Mouse (Mus musculus): ENCODE measurements around the gene Gm14190. TPM values are rescaled to one million over a fixed set of nuclear protein-coding genes. Genes with fewer than 3 reads are reported as not detected.
"Not testable (repeated sequence)": the region's sequence is repeated elsewhere in the genome, so short reads cannot be mapped to it uniquely, and the experiment has no call there.

Gene Gm14190
- polyA plus RNA-seq, 1 experiment: not detected

DNA sequence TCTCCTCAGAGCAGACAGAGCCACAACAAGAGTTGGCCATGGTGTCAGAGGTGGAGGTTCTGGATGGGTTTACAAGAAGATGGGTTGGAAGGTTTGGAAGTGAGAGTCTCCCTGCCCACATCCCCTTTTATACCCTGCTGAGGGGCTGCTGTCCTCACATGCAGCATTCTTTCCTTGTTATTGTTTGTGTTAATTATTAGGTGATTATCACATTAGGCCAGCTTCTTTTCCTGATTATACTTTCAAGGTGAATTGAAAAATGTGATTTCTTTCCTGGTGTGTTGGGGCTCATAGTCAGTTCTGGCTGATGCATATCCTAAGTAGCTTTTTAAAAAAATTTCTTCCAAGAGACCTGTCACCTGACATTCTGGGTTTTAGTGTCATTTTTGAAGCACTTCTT, 24.7 kb downstream of the Gm14190 start, which contains the start of gene Krtap4-6:
Krtap4-6 (minus strand) TSS at position 101 of the 400 bp plus-strand sequence.
- Histone ChIP-seq H3K9ac (ENCODE audit: low read depth, poor library complexity, severe bottlenecking) (no peak within 1 kb of the TSS), H3K4me1 (ENCODE audit: control insufficient read depth, insufficient read depth, low read length) (no peaks in the 10 kb centered on the region), H3K27ac (ENCODE audit: insufficient read depth, low read length) (no peak within 1 kb of the TSS), H3K9me3 (replicated peaks; ENCODE audit: control insufficient read depth, insufficient read depth, low read length, poor library complexity, severe bottlenecking) (no peaks in the 10 kb centered on the region), H3K36me3 (ENCODE audit: control insufficient read depth, insufficient read depth, low read length, poor library complexity, severe bottlenecking) (no peaks in the 10 kb centered on the region), H3K27me3 (ENCODE audit: control insufficient read depth, insufficient read depth, low read length, poor library complexity, severe bottlenecking) (no peaks in the 10 kb centered on the region; the same call in 1 of the 2 replicates), H3K4me3 (ENCODE audit: low read depth, low read length) (no peak within 1 kb of the TSS)
- TF ChIP-seq POLR2A (IDR thresholded peaks at IDR 0.05; ENCODE audit: insufficient read depth, low read length) (no peak), EP300 (IDR thresholded peaks at IDR 0.05; ENCODE audit: insufficient read depth, low read depth, low read length) (no peak), CTCF (IDR thresholded peaks at IDR 0.05; ENCODE audit: low read depth, low read length) (no peak)

DNA sequence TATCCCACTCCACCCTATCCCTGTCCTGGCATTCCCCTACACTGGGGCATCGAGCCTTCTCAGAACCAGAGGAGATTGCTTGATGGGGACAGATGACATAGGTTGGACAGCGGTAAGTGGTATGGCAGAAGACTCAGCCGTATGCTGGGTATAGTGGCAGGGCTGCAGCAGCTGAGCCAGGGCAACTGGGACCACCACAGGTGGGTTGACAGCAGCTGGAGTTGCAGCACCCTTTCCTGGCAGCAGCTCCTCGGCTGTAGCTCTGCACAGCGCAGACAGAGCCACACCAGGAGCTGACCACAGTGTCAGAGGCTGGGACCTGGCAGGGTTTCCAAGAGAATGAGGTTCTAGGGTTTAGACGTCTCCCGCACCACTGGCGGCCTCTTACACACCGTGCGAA, 27.7 kb downstream of the Gm14190 start:
- Histone ChIP-seq H3K27me3 (ENCODE audit: control insufficient read depth, insufficient read depth, low read length, poor library complexity, severe bottlenecking) (no peaks in the 10 kb centered on the region; the same call in 1 of the 2 replicates), H3K36me3 (ENCODE audit: control insufficient read depth, insufficient read depth, low read length, poor library complexity, severe bottlenecking) (no peaks in the 10 kb centered on the region), H3K9me3 (replicated peaks; ENCODE audit: control insufficient read depth, insufficient read depth, low read length, poor library complexity, severe bottlenecking) (no peaks in the 10 kb centered on the region), H3K4me1 (ENCODE audit: control insufficient read depth, insufficient read depth, low read length) (no peaks in the 10 kb centered on the region), H3K9ac (ENCODE audit: low read depth, poor library complexity, severe bottlenecking) (no peak overlapping the region), H3K4me3 (ENCODE audit: low read depth, low read length) (no peak overlapping the region), H3K27ac (ENCODE audit: insufficient read depth, low read length) (no peak overlapping the region)
- TF ChIP-seq EP300 (IDR thresholded peaks at IDR 0.05; ENCODE audit: insufficient read depth, low read depth, low read length) (no peak), POLR2A (IDR thresholded peaks at IDR 0.05; ENCODE audit: insufficient read depth, low read length) (no peak), CTCF (IDR thresholded peaks at IDR 0.05; ENCODE audit: low read depth, low read length) (no peak)

- no peak for TF ChIP-seq POLR2A (IDR thresholded peaks at IDR 0.05; ENCODE audit: insufficient read depth, low read length)
- TF ChIP-seq EP300 (IDR thresholded peaks at IDR 0.05; ENCODE audit: insufficient read depth, low read depth, low read length): no peak
- no peak for TF ChIP-seq CTCF (IDR thresholded peaks at IDR 0.05; ENCODE audit: low read depth, low read length)
- Histone ChIP-seq H3K27me3 (ENCODE audit: control insufficient read depth, insufficient read depth, low read length, poor library complexity, severe bottlenecking) (no peaks in the 10 kb centered on the region), H3K36me3 (ENCODE audit: control insufficient read depth, insufficient read depth, low read length, poor library complexity, severe bottlenecking) (no peaks in the 10 kb centered on the region), H3K9me3 (replicated peaks; ENCODE audit: control insufficient read depth, insufficient read depth, low read length, poor library complexity, severe bottlenecking) (no peaks in the 10 kb centered on the region), H3K4me1 (ENCODE audit: control insufficient read depth, insufficient read depth, low read length) (peaks cover 2% of the 10 kb centered on the region), H3K9ac (ENCODE audit: low read depth, poor library complexity, severe bottlenecking) (no peak overlapping the region), H3K4me3 (ENCODE audit: low read depth, low read length) (no peak overlapping the region), H3K27ac (ENCODE audit: insufficient read depth, low read length) (no peak overlapping the region)
Measured at GRCm38 (mm10) chr11:99659256-99659655, 31.3 kb downstream of the Gm14190 start.

DNA sequence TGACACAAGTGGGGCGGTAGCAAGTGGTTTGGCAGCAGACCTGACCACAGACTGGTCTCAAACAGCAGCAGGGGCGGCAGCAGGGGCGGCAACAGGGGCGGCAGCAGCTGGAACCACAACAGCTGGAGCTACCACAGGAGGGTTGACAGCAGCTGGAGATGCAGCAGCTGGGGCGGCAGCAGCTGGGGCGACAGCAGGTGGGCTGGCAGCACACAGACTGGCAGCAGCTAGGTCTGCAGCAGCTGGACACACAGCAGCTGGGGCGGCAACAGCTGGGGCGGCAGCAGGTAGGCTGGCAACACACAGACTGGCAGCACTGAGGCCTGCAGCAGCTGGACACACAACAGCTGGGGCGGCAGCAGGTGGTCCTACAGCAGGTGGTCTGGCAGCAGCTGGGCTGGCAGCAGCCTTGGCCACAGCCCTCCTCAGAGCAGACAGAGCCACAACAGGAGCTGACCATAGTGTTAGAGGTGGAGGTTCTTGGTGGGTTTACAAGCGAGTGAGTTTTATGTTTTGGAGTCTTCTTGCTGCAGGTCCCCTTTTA, 32.0 kb downstream of the Gm14190 start, which contains the start of gene Gm11563:
Gm11563 (minus strand) TSS at position 494 of the 544 bp plus-strand sequence.
- not testable (repeated sequence) for H3K36me3 ChIP-seq (ENCODE audit: control insufficient read depth, insufficient read depth, low read length, poor library complexity, severe bottlenecking); H3K9ac ChIP-seq (ENCODE audit: low read depth, poor library complexity, severe bottlenecking); H3K4me1 ChIP-seq (ENCODE audit: control insufficient read depth, insufficient read depth, low read length); H3K9me3 ChIP-seq (replicated peaks; ENCODE audit: control insufficient read depth, insufficient read depth, low read length, poor library complexity, severe bottlenecking); H3K4me3 ChIP-seq (ENCODE audit: low read depth, low read length); H3K27ac ChIP-seq (ENCODE audit: insufficient read depth, low read length); H3K27me3 ChIP-seq (ENCODE audit: control insufficient read depth, insufficient read depth, low read length, poor library complexity, severe bottlenecking)

- TF ChIP-seq POLR2A (IDR thresholded peaks at IDR 0.05; ENCODE audit: insufficient read depth, low read length) (no peak), CTCF (IDR thresholded peaks at IDR 0.05; ENCODE audit: low read depth, low read length) (no peak), EP300 (IDR thresholded peaks at IDR 0.05; ENCODE audit: insufficient read depth, low read depth, low read length) (no peak)
- Histone ChIP-seq H3K4me1 (ENCODE audit: control insufficient read depth, insufficient read depth, low read length) (peaks cover 2% of the 10 kb centered on the region), H3K9me3 (replicated peaks; ENCODE audit: control insufficient read depth, insufficient read depth, low read length, poor library complexity, severe bottlenecking) (no peaks in the 10 kb centered on the region)
Measured at GRCm38 (mm10) chr11:99657051-99657450, 33.5 kb downstream of the Gm14190 start.

DNA sequence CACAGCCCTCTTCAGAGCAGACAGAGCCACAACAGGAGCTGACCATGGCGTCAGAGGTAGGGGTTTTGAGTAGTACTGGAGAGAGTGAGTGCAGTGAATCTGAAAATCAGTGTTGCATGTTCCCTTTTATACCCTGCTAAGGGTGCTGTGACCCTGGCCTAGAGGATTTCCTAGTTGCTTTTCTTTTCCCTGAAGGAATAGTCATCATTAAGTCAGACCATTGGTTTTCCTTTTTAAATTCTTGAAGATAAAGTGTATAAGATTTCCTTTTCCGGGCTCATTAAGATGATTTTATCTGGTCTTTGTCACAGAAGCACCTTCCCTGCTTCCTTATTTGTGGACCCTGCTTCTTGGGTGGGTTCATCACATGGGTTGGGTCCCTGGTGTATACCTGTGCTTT, 40.4 kb downstream of the Gm14190 start, which contains the start of gene Gm11555:
Gm11555 (minus strand) TSS at position 101 of the 400 bp plus-strand sequence.
- Histone ChIP-seq H3K4me1 (ENCODE audit: control insufficient read depth, insufficient read depth, low read length) (no peaks in the 10 kb centered on the region), H3K4me3 (ENCODE audit: low read depth, low read length) (no peak within 1 kb of the TSS), H3K27ac (ENCODE audit: insufficient read depth, low read length) (no peak within 1 kb of the TSS), H3K9ac (ENCODE audit: low read depth, poor library complexity, severe bottlenecking) (no peak within 1 kb of the TSS), H3K27me3 (ENCODE audit: control insufficient read depth, insufficient read depth, low read length, poor library complexity, severe bottlenecking) (no peaks in the 10 kb centered on the region), H3K9me3 (replicated peaks; ENCODE audit: control insufficient read depth, insufficient read depth, low read length, poor library complexity, severe bottlenecking) (peaks cover 3% of the 10 kb centered on the region; the same call in 1 of the 2 replicates), H3K36me3 (ENCODE audit: control insufficient read depth, insufficient read depth, low read length, poor library complexity, severe bottlenecking) (no peaks in the 10 kb centered on the region)
- TF ChIP-seq EP300 (IDR thresholded peaks at IDR 0.05; ENCODE audit: insufficient read depth, low read depth, low read length) (no peak), POLR2A (IDR thresholded peaks at IDR 0.05; ENCODE audit: insufficient read depth, low read length) (no peak), CTCF (IDR thresholded peaks at IDR 0.05; ENCODE audit: low read depth, low read length) (no peak)

More at GRCm38 (mm10) chr11:99657051-99657450, 33.5 kb downstream of the Gm14190 start:
- Histone ChIP-seq H3K27me3 (ENCODE audit: control insufficient read depth, insufficient read depth, low read length, poor library complexity, severe bottlenecking) (no peaks in the 10 kb centered on the region), H3K27ac (ENCODE audit: insufficient read depth, low read length) (no peak overlapping the region), H3K4me3 (ENCODE audit: low read depth, low read length) (no peak overlapping the region), H3K36me3 (ENCODE audit: control insufficient read depth, insufficient read depth, low read length, poor library complexity, severe bottlenecking) (no peaks in the 10 kb centered on the region), H3K9ac (ENCODE audit: low read depth, poor library complexity, severe bottlenecking) (no peak overlapping the region)

Data from ES-Bruce4 (cell line).